Mouse (Mus musculus) spleen, adult 12 weeks (tissue): ENCODE data around the gene Klhl35.

ENCODE experiments used
- DNase-seq: peaks from one replicate; pipeline ENCODE4 v3.0.0; 2022; ENCODE audit warnings: low spot score

Klhl35 gene

GRCm38 (mm10) chr7:99452859-99453258 is 12.9 kb upstream of the Klhl35 start:
- DNase-seq, result no peak

- DNase-seq, result no peak
Observed at GRCm38 (mm10) chr7:99454044-99454443, 11.8 kb upstream of the Klhl35 start.

GRCm38 (mm10) chr7:99458849-99459248 is 7.0 kb upstream of the Klhl35 start:
- DNase-seq, result no peak

GRCm38 (mm10) chr7:99459888-99460652 is 5.7 kb upstream of the Klhl35 start:
- DNase-seq, result no peak

- no peak for DNase-seq
Observed at GRCm38 (mm10) chr7:99463120-99463519, 2.7 kb upstream of the Klhl35 start.

- DNase-seq, result no peak
Observed at GRCm38 (mm10) chr7:99467916-99468282, 2.1 kb downstream of the Klhl35 start.

GRCm38 (mm10) chr7:99468283-99469132 is 2.7 kb downstream of the Klhl35 start:
- peak; percentile 37 for DNase-seq

- DNase-seq, result no peak
Observed at GRCm38 (mm10) chr7:99469680-99470405, 4.0 kb downstream of the Klhl35 start.

- no peak for DNase-seq
Observed at GRCm38 (mm10) chr7:99471578-99471977, 5.8 kb downstream of the Klhl35 start.

- no peak for DNase-seq
Observed at GRCm38 (mm10) chr7:99473638-99474407, 8.0 kb downstream of the Klhl35 start.

- DNase-seq, result peak; percentile 35
Observed at GRCm38 (mm10) chr7:99474836-99475561, 9.2 kb downstream of the Klhl35 start.

GRCm38 (mm10) chr7:99475562-99475911 is 9.7 kb downstream of the Klhl35 start:
- no peak for DNase-seq

GRCm38 (mm10) chr7:99476558-99477114 is 10.8 kb downstream of the Klhl35 start:
- no peak for DNase-seq

- no peak for DNase-seq
Observed at GRCm38 (mm10) chr7:99477235-99477634, 11.4 kb downstream of the Klhl35 start.

- DNase-seq, result no peak
Observed at GRCm38 (mm10) chr7:99482637-99483036, 16.8 kb downstream of the Klhl35 start.

- DNase-seq, result peak; percentile 89
Observed at GRCm38 (mm10) chr7:99483271-99483923, 17.6 kb downstream of the Klhl35 start, which contains the start of gene Rps3. Rps3 (minus strand) TSS chr7:99483738.

GRCm38 (mm10) chr7:99483924-99484319 is 18.1 kb downstream of the Klhl35 start:
- no peak for DNase-seq

- DNase-seq, result no peak
Observed at GRCm38 (mm10) chr7:99484679-99485078, 18.9 kb downstream of the Klhl35 start.

GRCm38 (mm10) chr7:99489708-99490107 is 23.9 kb downstream of the Klhl35 start:
- no peak for DNase-seq

- DNase-seq, result no peak
Observed at GRCm38 (mm10) chr7:99499128-99499527, 33.3 kb downstream of the Klhl35 start.
